Mouse (Mus musculus) kidney, adult 8-10 months (tissue): ENCODE measurements around the gene Med16.
"Not testable (repeated sequence)": the region's sequence is repeated elsewhere in the genome, so short reads cannot be mapped to it uniquely, and the experiment has no call there.

Experiments used
- DNase-seq, 2 experiments: peaks; one replicate each; pipeline ENCODE4 v3.0.0; 2022

Med16 gene

DNA sequence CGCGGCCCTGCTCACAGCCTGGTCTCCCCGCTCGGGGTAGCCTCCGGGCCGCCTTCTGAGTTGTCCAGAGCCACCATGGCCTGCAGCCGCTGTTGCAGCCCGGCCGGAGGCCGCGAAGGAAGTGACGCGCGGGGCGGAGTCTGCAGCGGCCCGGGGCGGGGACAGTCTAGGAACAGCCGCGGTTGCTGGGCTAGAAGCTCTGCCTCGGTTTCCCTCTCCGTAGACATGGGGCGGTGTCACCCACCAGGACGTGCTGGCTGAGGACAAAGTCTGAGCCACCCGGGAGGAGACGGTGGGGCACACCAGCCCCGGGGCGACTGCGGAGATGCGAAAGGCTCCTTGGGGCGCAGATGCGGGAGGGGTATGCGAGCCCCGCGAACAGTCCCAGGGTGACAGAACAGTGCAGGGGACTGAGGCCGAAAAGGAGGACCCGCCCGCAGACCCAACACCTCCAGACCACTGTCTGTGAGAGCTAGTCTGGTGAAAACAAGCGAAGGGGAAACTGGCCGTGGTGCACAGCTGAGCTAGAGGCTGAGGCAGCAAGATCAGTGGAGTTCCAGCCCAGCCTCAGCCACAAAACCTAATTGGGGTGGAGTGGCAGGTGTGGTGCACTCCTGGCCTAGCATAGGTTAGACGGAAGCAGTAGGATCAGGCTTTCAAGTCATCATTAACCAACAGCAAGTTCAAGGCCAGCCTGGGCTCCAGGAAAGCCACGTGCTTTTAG, 8.2 kb upstream of the Med16 start, which contains the start of gene Kiss1r:
Gene Kiss1r, plus strand, starts transcription at position 164 of the 724 bp plus-strand sequence.
- peak; percentile 77 to 88 for DNase-seq

- no peak for DNase-seq
Measured at GRCm38 (mm10) chr10:79916081-79916480, 7.4 kb upstream of the Med16 start.

DNA sequence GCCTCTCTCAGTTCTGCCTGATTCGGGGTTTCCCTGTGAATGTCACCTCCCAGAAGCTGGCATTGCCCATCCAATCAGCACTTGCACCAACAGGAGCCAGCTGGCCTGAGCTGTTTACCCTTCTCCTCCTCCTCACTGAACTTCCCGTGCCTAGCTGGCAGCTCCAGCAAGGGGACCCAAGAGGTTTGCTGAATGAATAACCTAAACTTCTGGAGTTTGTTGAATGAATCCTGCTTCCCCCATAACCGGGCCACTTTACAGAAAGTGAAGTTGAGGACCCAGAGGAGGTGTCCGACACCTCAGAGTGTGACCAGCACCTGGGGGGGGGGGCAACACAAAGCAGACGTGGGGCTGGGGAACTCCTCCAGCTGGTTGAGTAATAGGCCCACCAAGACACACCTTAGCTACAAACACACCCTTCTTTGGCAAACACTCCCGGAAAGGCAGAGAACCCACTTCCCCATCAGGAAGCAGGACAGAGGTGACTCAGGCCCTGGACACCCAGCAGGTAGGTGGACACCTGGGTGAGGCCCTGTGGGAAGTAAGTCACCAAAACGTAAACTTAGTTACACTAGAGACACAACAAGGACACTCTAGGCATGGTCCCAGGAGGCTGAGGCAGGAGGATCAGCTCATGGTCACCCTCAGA, 6.3 kb upstream of the Med16 start:
- DNase-seq = no peak

DNA sequence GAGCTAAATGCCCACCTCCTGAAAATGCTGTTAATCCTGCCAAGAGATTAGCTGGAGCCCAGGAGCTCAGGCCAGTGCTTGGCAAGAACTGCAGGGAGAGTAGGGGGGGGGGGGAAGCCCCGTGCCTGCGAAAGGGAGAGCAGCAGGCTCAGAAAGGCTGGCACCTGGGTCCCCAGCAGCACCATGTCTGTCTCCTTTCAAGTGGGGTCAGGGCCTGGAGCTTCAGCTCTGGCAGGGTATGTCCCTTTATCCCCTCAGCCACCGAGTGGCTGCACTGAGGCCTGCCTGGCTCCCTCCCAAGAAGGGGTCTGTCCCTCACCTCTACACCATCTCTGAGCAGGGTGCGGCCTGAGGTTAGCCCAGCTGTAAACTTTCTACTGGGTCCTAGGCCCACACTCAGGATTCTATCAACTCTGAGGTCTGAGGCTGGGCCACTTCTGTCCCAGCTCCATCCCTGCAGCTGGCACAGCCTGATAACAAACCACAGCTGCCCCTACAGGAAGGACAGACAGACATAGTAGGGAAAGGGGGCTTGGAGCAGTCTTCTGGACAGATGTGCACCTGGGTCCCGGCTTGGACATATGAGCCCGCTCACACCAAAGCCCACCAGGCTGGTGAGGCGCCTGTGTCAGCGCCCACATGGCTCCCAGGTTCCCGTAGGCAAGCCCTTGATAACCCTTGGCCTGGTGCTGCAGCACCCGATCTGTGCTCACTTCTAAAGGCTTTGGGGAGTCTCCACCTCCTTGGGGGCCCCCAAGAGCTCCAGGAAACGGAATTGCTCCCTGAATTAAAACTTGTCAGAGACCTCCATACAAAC, 5.6 kb upstream of the Med16 start:
- no peak for DNase-seq

- DNase-seq = no peak
Measured at GRCm38 (mm10) chr10:79912412-79912811, 3.7 kb upstream of the Med16 start.

DNA sequence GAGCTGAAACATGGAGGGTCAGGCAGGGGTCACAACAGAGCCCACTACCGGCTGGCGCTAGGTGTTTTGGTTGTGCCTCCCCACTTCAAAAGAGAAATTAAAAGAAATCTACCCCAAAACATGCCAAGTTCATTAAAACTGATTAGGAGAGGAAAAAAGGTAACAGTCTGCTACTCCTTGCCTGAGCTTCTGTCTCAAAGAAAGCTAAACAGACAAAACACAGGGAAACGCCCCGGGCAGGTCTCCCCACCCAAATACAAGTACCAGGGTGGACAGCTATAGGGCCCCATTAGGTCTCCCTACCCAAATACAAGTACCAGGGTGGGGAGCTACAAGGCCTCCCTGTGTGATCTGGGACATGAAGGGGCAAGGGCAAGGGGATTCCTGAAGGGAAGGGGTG, 1.8 kb upstream of the Med16 start, which contains the start of gene Gm26602:
Gene Gm26602, plus strand, starts transcription at position 301 of the 400 bp plus-strand sequence.
- no peak for DNase-seq

- peak; percentile 53 to 63 for DNase-seq
Measured at GRCm38 (mm10) chr10:79909092-79909922, 584 bp upstream of the Med16 start.

GRCm38 (mm10) chr10:79907415-79907814, 1.3 kb downstream of the Med16 start:
- DNase-seq = no peak

DNA sequence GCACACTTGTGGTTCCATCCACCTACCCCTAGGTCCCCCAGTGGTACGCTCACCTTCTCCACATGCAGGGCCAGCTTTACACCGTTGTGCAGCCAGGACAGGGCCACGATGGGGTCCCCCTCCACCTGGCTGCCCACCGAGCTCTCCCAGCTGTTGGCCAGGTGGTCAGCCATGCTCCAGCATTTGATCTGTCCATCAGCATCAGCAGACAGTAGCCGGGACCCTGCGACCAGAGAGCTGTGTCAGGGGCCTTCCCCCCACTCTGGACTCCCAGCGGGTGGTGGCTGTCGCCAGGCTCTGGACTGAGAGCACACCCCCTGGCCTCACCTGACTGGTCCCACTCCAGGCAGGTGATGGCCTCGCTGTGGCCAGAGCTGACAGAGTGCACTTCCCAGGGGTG, 2.0 kb downstream of the Med16 start:
- no peak for DNase-seq

DNA sequence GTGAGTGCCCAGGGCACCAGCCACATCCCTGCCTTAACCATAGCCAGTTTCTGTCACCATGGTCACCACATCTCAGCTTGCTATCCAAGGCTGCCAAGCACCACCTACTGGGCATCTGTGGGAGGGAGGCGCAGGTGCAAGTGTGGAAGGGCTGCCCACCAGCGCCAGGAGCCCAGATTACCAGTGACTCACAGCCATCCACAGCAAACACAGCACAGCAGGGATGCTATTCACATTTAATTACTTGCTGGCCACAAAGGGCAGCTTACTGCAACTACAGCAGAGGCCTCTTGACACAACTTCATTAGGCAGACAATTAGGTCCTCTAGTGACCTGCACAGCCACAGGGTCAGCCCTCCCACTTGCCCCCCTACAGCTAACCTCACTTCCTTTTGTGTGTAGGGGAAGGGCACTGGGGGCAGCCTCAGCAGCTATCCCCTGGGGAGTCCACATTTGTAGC, 7.7 kb downstream of the Med16 start:
- no peak for DNase-seq

DNA sequence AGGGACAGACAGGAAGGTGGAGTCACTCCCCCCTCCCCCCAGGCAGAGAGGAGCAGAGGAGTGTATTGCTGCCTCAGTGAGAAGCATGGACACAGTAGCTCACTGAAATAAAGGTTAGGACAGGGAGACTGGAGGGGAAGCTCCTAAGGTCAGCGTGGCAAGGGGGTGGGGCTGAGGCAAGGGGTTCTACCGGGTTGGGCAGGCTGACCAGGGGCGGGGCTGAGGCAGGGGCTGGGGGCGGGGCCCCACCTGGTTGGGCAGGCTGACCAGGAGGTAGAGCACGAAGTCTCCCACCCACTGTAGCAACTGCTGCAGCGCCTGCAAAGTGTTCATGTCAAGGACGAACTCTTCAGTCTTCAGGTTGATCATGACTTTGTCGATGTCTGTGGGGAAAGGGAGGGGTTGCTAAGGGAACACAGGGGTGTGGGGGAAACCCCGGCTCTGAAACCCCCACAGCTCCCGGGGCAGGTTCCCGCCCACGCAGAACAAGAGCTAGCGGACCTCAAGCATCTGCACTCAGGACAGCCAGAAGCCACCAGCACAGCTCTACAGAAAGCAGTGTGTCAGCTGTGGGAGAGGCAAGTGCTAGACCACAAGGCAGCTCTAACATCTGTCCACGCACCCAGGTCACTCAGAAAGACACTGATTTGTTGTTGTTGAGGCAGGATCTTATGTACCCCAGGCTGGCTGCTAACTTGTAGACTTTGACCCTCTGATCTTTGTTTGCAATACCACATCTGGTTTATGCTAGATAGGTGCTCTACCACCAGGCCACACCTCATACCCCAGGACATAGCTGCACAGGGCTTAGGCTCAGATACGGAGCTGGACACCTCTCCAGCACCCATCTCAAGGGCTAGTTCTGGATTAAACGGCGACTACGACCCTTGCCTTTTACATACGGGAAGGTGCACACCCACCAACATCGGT, 11.1 kb downstream of the Med16 start:
- no peak for DNase-seq

DNA sequence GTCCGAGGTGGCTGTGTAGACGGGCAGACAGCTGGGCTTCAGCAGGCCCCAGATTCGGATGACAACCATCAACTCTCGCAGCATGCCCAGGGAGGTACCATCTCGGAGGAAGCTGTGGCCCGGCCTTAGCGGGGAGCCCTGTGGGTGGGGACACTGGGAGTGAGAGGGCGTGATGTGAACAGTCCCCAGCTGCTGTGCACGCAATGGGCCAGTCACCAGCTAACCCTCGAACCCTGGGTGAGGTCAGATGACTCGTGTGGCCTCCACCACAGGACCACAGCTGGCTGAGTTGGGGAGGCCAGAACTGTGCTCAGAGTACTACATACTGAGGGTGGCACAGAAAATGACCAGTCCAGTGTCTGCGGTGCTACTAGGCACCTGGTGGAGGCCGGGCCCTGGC, 11.9 kb downstream of the Med16 start:
- DNase-seq = no peak

DNA sequence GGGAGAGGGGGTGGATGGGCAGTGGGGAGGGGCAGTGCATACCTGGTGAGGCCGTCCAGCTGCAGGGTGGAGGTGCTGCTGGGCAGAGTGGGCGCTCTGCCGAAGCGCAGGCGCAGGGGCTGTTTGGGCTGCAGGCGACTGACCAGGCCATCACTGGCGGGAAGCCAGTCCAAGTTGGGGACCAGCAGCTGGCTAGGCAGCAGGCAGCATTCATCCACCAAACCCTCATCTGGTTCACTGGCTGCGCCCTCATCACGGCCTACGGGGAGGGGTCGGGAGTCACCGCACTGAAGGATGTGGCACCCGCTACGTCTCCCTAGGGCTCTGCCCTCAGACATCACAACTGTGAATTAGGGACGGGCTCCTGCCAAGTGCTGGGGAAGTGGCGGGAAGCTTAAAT, 12.4 kb downstream of the Med16 start:
- DNase-seq = no peak

DNA sequence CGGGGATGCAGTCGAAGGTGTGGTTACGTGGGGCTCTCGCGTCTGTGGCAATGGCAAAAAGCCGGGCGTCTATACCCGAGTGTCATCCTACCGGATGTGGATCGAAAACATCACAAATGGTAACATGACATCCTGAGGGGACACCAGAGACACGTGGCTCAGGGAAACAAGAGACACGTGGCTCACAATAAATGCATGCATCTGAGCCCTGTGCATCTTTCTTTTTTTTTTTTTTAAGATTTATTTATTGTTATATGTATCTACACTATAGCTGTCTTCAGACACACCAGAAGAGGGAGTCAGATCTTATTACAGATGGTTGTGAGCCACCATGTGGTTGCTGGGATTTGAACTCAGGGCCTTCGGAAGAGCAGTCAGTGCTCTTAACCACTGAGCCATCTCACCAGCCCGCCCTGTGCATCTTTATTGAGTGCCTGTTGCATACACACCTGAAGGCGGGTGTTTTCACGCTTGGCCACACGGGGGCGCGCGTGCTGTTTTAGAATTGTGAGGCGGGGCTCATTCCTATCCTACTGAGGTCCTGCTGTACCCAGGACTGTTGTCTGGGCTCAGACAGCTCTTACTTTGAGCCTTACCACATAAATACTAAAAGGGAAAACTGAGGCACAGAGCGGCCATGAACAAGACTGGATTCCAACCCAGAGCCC, 16.1 kb downstream of the Med16 start:
- peak; percentile 70 to 84 for DNase-seq

- DNase-seq = no peak
Measured at GRCm38 (mm10) chr10:79890670-79891069, 18.1 kb downstream of the Med16 start, which contains the start of gene Cfd. Gene Cfd, plus strand, starts transcription at chr10:79890853.

GRCm38 (mm10) chr10:79889386-79889785, 19.3 kb downstream of the Med16 start:
- peak in 1 of 2 experiments; percentile 64 for DNase-seq

DNA sequence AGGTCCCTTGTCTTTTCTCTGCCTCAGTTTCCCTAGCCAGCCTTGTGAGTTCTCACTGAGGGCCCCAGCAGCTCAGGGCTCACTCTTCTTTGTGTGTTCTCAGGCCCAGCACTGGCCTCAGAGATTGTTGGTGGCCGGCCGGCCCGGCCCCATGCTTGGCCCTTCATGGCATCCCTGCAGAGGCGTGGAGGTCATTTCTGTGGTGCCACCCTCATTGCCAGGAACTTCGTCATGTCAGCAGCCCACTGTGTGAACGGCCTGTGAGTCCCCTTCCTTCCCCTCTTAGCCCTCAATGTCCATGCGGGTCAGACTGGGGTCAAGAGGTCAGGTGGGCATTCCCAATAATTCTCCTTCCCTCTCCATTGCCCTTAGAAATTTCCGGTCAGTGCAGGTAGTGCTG, 22.1 kb downstream of the Med16 start:
- no peak for DNase-seq

DNA sequence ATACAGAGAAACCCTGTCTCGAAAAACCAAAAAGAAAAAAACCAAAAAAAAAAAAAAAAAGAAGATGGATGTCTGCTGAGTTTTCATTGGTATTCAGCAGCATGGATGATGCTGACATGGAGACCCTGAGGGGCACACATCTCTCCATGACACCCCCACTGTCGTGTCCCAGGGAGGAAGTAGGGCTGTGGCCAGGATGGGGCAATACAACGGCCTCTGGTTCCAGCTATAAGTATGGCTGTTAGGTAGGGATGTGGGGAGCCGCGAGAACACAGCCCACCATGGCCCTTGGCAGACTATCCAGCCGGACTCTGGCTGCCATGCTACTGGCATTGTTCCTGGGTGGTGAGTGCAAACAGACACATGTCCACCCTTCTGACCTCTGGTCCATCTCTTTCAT, 22.7 kb downstream of the Med16 start, which contains the start of gene Elane:
Gene Elane, plus strand, starts transcription at position 194 of the 400 bp plus-strand sequence.
- DNase-seq = no peak

- not testable (repeated sequence) for DNase-seq
Measured at GRCm38 (mm10) chr10:79884938-79885337, 23.8 kb downstream of the Med16 start.

DNA sequence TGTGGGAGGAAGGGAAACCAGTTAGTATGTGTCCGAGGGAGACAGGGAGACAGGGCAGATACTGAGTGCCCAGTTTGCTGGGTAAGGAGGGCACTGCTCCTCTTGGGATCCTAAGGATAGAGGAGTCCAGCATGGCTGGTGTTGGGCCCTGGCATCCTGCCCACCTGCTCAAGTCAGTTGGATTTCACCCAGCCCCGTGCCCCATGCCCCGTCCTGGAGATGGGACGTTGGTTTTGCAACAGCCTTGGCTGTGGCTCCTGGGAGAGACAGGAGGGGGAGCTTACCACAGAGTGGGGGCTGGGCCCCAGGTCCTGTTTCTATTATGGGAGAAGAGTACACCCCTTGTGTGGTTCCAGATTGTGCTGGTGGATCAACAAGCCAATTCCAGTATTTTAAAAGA, 24.3 kb downstream of the Med16 start:
- DNase-seq = peak; percentile 87 to 88
